Mouse (Mus musculus) layer of hippocampus, adult 18-20 months (tissue): Measurements from ENCODE around the gene Zfp148. TPM values are rescaled to one million over a fixed set of nuclear protein-coding genes. Genes with fewer than 3 reads are reported as not detected.

Experiments
- DNase-seq, 2 experiments: peaks; one replicate each; pipeline ENCODE4 v3.0.0; 2022; ENCODE audit warnings: low spot score in 2 of 2
- total RNA-seq, 2 experiments: library from RNA; stranded (reverse); gene quantifications; 2 replicates each; pipeline ENCODE4 v1.2.3; 2021

Zfp148 gene
- total RNA-seq, 2 experiments from 2014 or later = 166 to 179 TPM

DNA sequence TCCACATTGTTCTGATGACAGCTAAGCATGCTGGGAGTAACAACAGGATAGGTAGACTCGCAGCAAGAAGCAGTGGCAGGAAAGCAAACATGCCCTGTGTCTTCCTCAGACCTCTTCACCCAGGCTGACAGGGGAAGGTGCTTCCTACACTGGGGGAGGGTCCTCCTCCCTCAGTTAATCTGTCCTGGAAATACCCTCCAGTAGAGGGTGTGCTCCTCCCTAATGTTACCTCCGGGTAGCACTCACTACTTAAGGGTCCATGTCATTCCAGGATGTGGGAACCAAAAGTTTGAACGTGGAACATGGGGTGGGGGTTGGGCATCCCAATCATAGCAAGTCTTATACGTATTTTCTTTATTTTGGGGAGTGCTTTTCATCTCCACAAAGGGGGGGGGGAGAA lies 141.9 kb downstream of the Zfp148 start:
- DNase-seq = no peak

DNA sequence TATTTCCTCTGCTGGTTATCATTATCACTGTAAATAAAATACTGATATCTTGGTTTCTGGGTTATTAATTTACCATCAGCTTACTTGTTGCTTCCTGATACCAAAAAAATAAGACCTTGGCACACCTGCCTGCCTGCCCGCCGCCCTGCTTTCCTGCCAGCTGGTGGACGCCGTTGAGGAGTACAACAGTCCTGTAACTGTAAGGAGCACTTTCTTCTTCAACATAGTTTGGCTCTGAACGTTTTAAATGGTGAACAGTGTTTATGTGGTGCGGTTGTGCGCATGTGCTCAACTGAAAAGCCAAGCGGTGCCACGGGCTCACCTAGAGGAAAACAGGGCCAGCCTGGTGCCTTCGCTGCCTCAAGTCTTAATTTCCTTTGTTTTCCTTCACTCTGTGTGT lies 142.9 kb downstream of the Zfp148 start:
- no peak for DNase-seq

DNA sequence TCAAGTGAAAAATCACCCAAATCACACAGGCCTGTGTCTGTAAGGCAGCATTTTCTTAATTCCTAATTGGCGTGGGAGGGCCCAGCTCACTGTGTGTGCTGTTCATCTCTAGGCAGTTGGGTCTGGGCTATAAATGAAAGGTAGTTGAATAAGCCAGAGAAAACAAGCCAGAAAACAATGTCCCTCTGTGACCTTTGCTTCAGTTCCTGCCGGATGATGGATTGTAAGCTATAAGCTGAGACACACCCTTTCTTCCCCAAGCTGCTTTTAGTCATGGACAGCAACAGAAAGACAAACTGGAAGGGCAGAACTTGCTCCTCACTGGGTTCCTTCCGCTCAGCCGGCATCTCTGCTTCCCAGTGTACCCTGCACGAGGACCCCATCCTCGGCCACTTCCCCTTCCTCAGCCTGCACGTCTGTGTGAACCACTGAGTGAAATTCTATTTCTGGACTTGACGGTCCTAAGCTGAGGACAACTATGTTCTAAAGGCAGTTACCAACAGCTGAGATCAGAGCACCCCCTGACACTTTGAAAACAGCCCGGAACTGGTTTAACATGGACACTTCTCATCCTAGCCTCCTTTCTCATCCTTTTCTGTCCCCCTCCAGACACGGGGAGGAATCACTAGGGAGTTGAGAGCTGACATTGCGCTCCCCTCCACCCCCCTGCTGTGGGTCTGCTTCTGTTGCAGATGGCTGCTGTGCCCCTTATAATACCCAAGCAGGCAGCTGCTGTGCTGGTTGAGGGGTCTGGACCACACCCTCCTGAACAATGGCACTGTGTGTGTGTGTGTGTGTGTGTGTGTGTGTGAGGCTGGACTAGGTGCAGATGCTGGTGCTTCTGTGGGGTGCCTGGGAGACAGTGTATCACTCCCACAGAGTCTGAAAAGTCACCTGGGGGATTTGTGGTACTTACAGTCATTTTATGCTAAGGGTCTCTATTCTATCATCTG lies 149.1 kb downstream of the Zfp148 start:
- no peak for DNase-seq

DNA sequence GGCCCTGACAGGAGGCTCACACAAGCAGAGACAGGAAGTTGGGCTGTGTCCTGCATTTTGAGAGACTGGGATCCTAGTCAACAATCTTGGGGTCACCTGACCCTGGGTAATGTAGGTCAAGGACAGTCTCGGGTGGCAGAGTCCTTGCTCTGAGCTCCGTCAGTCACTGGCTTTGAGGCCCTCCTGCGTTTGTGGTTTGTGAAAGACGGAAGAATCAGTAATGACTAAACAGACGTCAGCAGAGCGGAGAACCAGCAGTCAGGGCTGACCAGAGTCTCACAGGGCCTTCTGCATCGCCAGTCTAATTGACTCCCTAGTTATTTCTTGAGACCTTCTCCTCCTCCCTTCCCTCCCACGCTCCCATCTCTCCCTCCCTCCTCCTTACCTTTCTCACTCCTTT lies 150.5 kb downstream of the Zfp148 start:
- DNase-seq = no peak

DNA sequence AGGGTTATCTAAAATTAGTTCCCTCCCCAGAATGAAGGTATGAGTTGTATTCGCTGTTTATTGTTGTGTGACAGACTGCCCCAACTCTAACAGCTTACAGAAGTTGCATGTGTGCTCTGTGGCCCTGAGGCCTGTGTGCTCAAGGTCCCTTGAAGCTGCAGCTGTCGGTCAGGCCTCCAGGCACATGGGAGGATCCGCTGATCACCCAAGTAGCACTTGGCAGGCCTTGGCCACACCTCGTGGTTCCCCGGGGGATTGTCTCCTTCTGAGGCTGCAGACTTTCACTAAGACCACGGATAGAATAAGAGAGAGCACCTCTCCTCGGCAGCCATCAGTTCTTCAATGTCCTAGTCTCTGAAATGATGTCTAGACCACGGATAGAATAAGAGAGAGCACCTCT lies 155.8 kb downstream of the Zfp148 start:
- DNase-seq = no peak

DNA sequence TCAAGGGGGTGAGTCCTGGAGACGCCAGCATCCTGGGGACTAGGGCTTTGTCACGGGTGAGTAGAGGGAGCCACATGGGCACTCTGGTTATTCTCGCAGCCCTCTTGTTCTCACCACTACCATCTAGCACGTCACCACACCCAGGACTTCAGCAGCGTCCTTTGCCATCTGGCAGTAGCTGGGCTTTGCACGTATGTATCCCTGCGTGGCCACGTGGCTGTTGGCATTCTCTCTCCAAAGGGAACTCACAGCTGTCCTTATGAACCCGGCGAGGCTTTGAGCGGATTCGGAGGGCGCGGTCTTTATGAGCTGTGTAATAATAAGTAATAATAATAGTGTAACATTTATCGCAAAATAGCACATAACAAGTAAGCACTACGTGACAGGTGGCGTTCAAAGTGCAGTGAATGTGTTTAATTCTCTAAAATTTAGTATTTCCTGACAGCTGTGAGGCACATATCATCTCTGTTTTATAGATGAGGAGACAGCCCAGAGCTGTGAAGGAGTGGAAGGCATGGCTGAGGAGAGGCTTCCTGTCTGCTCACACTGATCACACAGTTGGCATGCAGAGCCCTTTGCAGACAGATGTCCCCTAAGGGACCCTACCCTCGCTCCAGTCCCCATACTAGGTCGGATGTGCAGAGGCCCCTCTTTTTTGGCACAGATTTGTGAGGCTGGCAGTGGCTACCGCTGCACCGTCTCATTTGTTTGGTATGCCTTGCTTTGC lies 157.0 kb downstream of the Zfp148 start:
- DNase-seq = no peak

DNA sequence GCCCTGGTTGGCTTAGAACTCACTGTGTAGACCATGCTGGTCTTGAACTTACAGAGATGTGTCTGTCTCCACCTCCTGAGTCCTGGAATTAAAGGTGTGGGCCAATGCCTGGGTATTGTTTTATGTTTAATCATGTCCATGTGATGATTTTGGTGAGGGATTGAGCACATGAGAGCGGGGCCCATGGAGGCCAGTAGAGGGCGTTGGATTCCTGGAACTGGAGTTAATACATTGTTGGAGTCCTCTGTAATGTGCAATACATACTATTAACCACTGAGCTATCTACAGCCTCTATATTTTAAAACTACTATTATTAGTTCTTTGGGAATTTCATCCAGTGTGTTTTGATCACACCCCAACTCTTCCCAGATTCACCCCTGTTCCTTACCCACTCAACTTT lies 163.7 kb downstream of the Zfp148 start:
- no peak for DNase-seq

DNA sequence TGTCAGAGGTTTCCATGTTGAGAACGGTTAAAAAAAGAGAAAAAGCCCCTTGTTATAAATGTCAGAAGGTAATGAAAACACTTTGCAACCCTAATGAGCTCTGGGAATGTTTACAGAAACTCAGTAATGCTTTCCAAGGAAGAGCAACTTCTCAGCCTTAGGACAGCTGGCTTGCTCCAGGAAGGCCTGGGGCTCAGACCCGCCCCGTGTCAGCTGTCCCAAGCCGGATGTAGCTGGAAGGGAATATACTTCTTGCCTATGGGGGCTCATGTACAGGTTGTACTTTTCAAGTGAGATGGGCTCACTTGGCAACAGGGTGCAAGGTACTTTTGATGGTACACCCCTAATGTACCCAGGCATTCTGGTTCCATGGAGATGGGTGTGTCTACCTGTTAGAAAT lies 164.9 kb downstream of the Zfp148 start:
- DNase-seq = no peak

DNA sequence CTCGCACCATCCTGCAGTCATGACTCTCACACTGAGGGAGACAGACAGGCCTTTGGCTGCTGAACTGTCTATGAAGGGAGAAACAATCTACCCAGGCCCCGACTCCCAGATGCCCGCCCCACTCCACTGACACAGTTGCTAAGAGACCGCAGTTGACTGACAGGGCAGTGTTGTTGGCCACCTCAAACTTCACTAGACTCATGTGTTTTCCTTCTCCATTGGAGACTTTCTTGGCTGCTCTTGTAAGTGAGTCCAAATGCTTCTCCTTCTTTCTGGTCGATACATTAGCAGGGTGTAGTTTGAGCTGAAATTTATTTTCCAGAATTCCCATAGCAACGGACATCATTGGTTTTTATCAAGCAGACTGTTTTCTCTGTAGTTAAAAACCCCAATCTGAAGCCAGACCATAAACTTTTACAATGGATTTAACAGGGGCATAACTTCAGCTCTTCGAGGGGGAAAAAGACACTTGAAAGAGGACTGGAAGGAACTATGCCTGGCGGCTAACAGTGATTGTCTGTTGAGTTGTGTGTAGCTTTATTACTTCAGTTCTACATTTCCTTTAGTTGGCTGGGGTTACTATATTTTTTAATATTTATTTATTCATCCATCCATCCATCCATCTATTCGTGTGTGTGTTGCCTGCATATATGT lies 173.2 kb downstream of the Zfp148 start:
- DNase-seq = no peak

Other genes with a start within 250 kb of the Zfp148 start
- gene Osbpl11, start 195.8 kb upstream of the Zfp148 start, total RNA-seq = 10 to 100 TPM; 20.1 to 20.7 TPM
- gene Snx4, start 129.4 kb upstream of the Zfp148 start, total RNA-seq = 10 to 100 TPM; 28.0 to 28.6 TPM
- gene Slc12a8, start 136.5 kb downstream of the Zfp148 start, total RNA-seq = under 1 TPM; 0.64 to 0.76 TPM